Comparison of ENCODE assay signal across 8 mouse cellular contexts in genomic region chr1:131084289-131084688, GRCm38 (mm10). TPM values are rescaled to one million over a fixed set of nuclear protein-coding genes. Genes with fewer than 3 reads are reported as not detected.
DNase-seq lines count a peak whose midpoint lies in the region; ATAC-seq and TF ChIP-seq lines count a peak whose summit lies in the region.

No protein-coding gene starts in this region.

- no peaks in the 10 kb centered on the region for H3K36me3 ChIP-seq in hindbrain, embryonic 10.5 days
- H3K36me3 ChIP-seq in hindbrain, embryonic 14.5 days (replicated peaks; ENCODE audit: control insufficient read depth, insufficient read depth): no peaks in the 10 kb centered on the region
- H3K36me3 ChIP-seq in heart, adult 2 months (ENCODE audit: control insufficient read depth, insufficient read depth, low read length): peaks cover 24% of the 10 kb centered on the region
- H3K36me3 ChIP-seq in megakaryocyte, embryonic 14.5 days (replicated peaks; ENCODE audit: low read length): peaks cover 62% of the 10 kb centered on the region

- peak; percentile 34 for DNase-seq in hindbrain, embryonic 10.5 days (ENCODE audit: low spot score)
- DNase-seq in hindbrain, embryonic 14.5 days (ENCODE audit: low spot score): no peak
- DNase-seq in heart, adult 2 months: peak in 1 of 2 experiments; percentile 71
- DNase-seq in kidney, postnatal 14 days: peak; percentile 59
- DNase-seq in testis, postnatal 14 days (ENCODE audit: low spot score): no peak
- no peak for DNase-seq in thymus, postnatal 10 days (ENCODE audit: low spot score in 2 of 2)
- no peak for DNase-seq in cerebellum, postnatal 25 days

- H3K79me2 ChIP-seq in heart, adult 2 months (replicated peaks; ENCODE audit: control insufficient read depth, insufficient read depth, low read length): peaks cover 8% of the 10 kb centered on the region

- intact Hi-C loops in heart, adult 2 months (cut with DNase I): no loop called here

- WGBS in hindbrain, embryonic 10.5 days: 22% methylated on average over 8 of the region's 8 CpGs
- WGBS in hindbrain, embryonic 14.5 days: 20% methylated on average over 8 of the region's 8 CpGs
- WGBS in heart, adult 2 months: 18% methylated on average over 8 of the region's 8 CpGs

- peak overlapping the region; percentile 57; the same call in 1 of the 2 replicates for H3K27ac ChIP-seq in hindbrain, embryonic 10.5 days
- H3K27ac ChIP-seq in hindbrain, embryonic 14.5 days: no peak overlapping the region
- H3K27ac ChIP-seq in heart, adult 2 months: peak overlapping the region; percentile 63

- H3K9me3 ChIP-seq in hindbrain, embryonic 10.5 days: no peaks in the 10 kb centered on the region
- H3K9me3 ChIP-seq in hindbrain, embryonic 14.5 days (ENCODE audit: control insufficient read depth, low read length): no peaks in the 10 kb centered on the region
- no peaks in the 10 kb centered on the region for H3K9me3 ChIP-seq in megakaryocyte, embryonic 14.5 days

- no peaks in the 10 kb centered on the region for H3K27me3 ChIP-seq in hindbrain, embryonic 10.5 days (ENCODE audit: insufficient read depth, poor library complexity, severe bottlenecking)
- no peaks in the 10 kb centered on the region for H3K27me3 ChIP-seq in hindbrain, embryonic 14.5 days (ENCODE audit: control insufficient read depth, insufficient read depth, low read length)
- no peaks in the 10 kb centered on the region for H3K27me3 ChIP-seq in heart, adult 2 months (ENCODE audit: control insufficient read depth, insufficient read depth, low read length)
- H3K27me3 ChIP-seq in megakaryocyte, embryonic 14.5 days (replicated peaks): no peaks in the 10 kb centered on the region

- no peak overlapping the region for H3K9ac ChIP-seq in hindbrain, embryonic 14.5 days
- H3K9ac ChIP-seq in heart, adult 2 months (ENCODE audit: low read depth, low read length): no peak overlapping the region

- no peak for TF ChIP-seq POLR2A in heart, adult 2 months (IDR thresholded peaks at IDR 0.05; ENCODE audit: insufficient read depth, low read depth, low read length)

- H3K4me3 ChIP-seq in hindbrain, embryonic 10.5 days: no peak overlapping the region
- no peak overlapping the region for H3K4me3 ChIP-seq in hindbrain, embryonic 14.5 days (replicated peaks; ENCODE audit: low read length)
- H3K4me3 ChIP-seq in heart, adult 2 months: no peak overlapping the region
- peak overlapping the region; percentile 66 for H3K4me3 ChIP-seq in megakaryocyte, embryonic 14.5 days (replicated peaks)

- no peak for TF ChIP-seq CTCF in heart, adult 2 months (IDR thresholded peaks at IDR 0.05)

- H3K4me2 ChIP-seq in hindbrain, embryonic 14.5 days (replicated peaks): no peak overlapping the region

- ATAC-seq in hindbrain, embryonic 14.5 days (ENCODE audit: low FRiP score): no peak

- TF ChIP-seq EP300 in heart, adult 2 months (IDR thresholded peaks at IDR 0.05; ENCODE audit: insufficient read depth, low read depth, low read length): 0 out of 2 replicates have a peak, but pooled peaks have one; percentile 45

- H3K4me1 ChIP-seq in hindbrain, embryonic 10.5 days (replicated peaks): peaks cover 87% of the 10 kb centered on the region
- peaks cover 58% of the 10 kb centered on the region for H3K4me1 ChIP-seq in hindbrain, embryonic 14.5 days (replicated peaks; ENCODE audit: control insufficient read depth, insufficient read depth, low read length)
- H3K4me1 ChIP-seq in heart, adult 2 months (ENCODE audit: control insufficient read depth, insufficient read depth, low read length): peaks cover 52% of the 10 kb centered on the region
- H3K4me1 ChIP-seq in megakaryocyte, embryonic 14.5 days: peaks cover 100% of the 10 kb centered on the region

RNA-seq across cellular contexts. Expression of gene Mapkapk2, which starts 13.3 kb away (rescaled TPM):
- 47.0 and 51.1 TPM in 2 replicates for polyA plus RNA-seq in hindbrain, embryonic 10.5 days (2016; fragmentation: Nextera tagmentation; extraction: Ambion mirVana)
- 22.5 and 23.7 TPM in 2 replicates for polyA plus RNA-seq in hindbrain, embryonic 14.5 days (2014; fragmentation: Nextera tagmentation; extraction: Ambion mirVana)
- total RNA-seq in heart, adult 2 months (2021): 100 to 1,000 TPM; 283 to 363 TPM
- polyA plus RNA-seq in heart, adult 2 months (2012; rRNA removed): 196 and 305 TPM in 2 replicates
- 178 and 286 TPM in 2 replicates for polyA plus RNA-seq in megakaryocyte, embryonic 14.5 days (2012; ENCODE audit: insufficient read depth, low replicate concordance)

RNA-seq across cellular contexts. Expression of gene Dyrk3, which starts 53.9 kb away (rescaled TPM):
- 11.2 and 12.1 TPM in 2 replicates for polyA plus RNA-seq in hindbrain, embryonic 10.5 days (2016; fragmentation: Nextera tagmentation; extraction: Ambion mirVana)
- 14.8 and 18.2 TPM in 2 replicates for polyA plus RNA-seq in hindbrain, embryonic 14.5 days (2014; fragmentation: Nextera tagmentation; extraction: Ambion mirVana)
- total RNA-seq in heart, adult 2 months (2021): under 1 TPM; 0.48 to 0.70 TPM
- polyA plus RNA-seq in heart, adult 2 months (2012; rRNA removed): 0.16 and 0.32 TPM in 2 replicates
- polyA plus RNA-seq in megakaryocyte, embryonic 14.5 days (2012; ENCODE audit: insufficient read depth, low replicate concordance): 6.4 and 8.0 TPM in 2 replicates

Comparison
In these comparisons a context has a peak if more than half of its experiments do, and no peak if none do; other contexts are left out.
1. DNase-seq: peak in hindbrain, embryonic 10.5 days (single experiment) and kidney, postnatal 14 days (single experiment); none in hindbrain, embryonic 14.5 days (single experiment), testis, postnatal 14 days (single experiment), thymus, postnatal 10 days (0 of 2) and cerebellum, postnatal 25 days (0 of 2).